Mouse (Mus musculus) ES-Bruce4 (cell line): ENCODE data around the gene Gm28230.

ENCODE experiments used
- CTCF ChIP-seq: IDR thresholded peaks from one replicate; pipeline ENCODE4 v1.8.1; 2011; ENCODE audit warnings: low read depth, low read length
- POLR2A ChIP-seq: IDR thresholded peaks from one replicate; pipeline ENCODE4 v1.8.1; 2011; ENCODE audit warnings: low read length; ENCODE audit not compliant: insufficient read depth

- no peak for TF ChIP-seq CTCF
- no peak for TF ChIP-seq POLR2A
These were observed 47.8 kb downstream of the Gm28230 start for GRCm38 (mm10) chr2:74774359-74774758.
